Mouse (Mus musculus): Measurements from ENCODE around the gene Gramd1a. TPM values are rescaled to one million over a fixed set of nuclear protein-coding genes. Genes with fewer than 3 reads are reported as not detected.

Gene Gramd1a
- total and polyA plus RNA-seq, 3 experiments: 19.2 to 56.7 (median 52.7) TPM

GRCm38 (mm10) chr7:31139765-31140164 is 15.9 kb downstream of the Gramd1a start:
- DNase-seq (ENCODE audit: low spot score) (no peak), ATAC-seq (ENCODE audit: extremely low read depth, insufficient number of reproducible peaks, low FRiP score, poor library complexity, severe bottlenecking) (peak; percentile 67)
- Histone ChIP-seq H3K4me3 (ENCODE audit: low read depth, low read length) (no peak overlapping the region), H3K4me1 (ENCODE audit: insufficient read depth, low read depth, low read length) (no peaks in the 10 kb centered on the region), H3K27me3 (ENCODE audit: insufficient read depth, low read length) (no peaks in the 10 kb centered on the region), H3K9me3 (replicated peaks) (peaks cover 49% of the 10 kb centered on the region), H3K36me3 (replicated peaks) (peaks cover 97% of the 10 kb centered on the region)
- TF ChIP-seq TAL1 (conservative IDR thresholded peaks at IDR 0.05; ENCODE audit: low read depth, low read length) (no peak), CTCF (IDR thresholded peaks at IDR 0.05; ENCODE audit: low read depth, low read length) (peak; percentile 27; the same call in 1 of the 2 replicates)

GRCm38 (mm10) chr7:31135717-31136116 is 20.0 kb downstream of the Gramd1a start:
- Histone ChIP-seq H3K36me3 (replicated peaks) (peaks cover 100% of the 10 kb centered on the region), H3K4me3 (ENCODE audit: low read depth, low read length) (no peak overlapping the region), H3K4me1 (ENCODE audit: insufficient read depth, low read depth, low read length) (no peaks in the 10 kb centered on the region), H3K9me3 (replicated peaks) (peaks cover 49% of the 10 kb centered on the region), H3K27me3 (ENCODE audit: insufficient read depth, low read length) (no peaks in the 10 kb centered on the region)
- ATAC-seq (ENCODE audit: extremely low read depth, insufficient number of reproducible peaks, low FRiP score, poor library complexity, severe bottlenecking) (no peak), DNase-seq (ENCODE audit: low spot score) (no peak)
- TF ChIP-seq GATA1 (IDR thresholded peaks at IDR 0.05; ENCODE audit: borderline replicate concordance, low read length) (no peak), TAL1 (conservative IDR thresholded peaks at IDR 0.05; ENCODE audit: low read depth, low read length) (no peak), POLR2AphosphoS5 (IDR thresholded peaks at IDR 0.05; ENCODE audit: insufficient replicate concordance, low read depth, low read length) (no peak), GATA2 (IDR thresholded peaks at IDR 0.05; ENCODE audit: borderline replicate concordance, low read depth, low read length) (no peak), CTCF (IDR thresholded peaks at IDR 0.05; ENCODE audit: low read depth, low read length) (no peak)

DNA sequence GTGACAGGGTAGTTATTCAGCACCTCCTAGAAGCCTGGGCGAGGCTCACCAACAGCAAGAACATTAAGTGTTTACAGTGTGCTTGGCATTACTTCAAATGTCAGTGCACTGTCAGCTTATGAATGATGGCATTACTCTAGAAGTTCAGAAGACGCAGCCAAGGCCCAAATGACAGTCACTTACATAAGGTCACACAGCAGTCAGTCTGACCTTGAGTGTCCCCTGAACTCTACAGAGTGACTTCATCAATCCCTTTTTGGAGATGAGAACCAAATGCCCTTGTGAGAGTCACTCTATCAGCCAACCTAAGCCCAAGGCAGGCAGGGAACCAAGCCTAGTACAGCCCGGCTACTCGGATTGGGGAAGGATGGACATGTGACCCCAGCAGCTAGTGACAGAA is 23.8 kb downstream of the Gramd1a start:
- Histone ChIP-seq H3K27me3 (ENCODE audit: insufficient read depth, low read length) (no peaks in the 10 kb centered on the region), H3K36me3 (replicated peaks) (peaks cover 89% of the 10 kb centered on the region), H3K9me3 (replicated peaks) (peaks cover 54% of the 10 kb centered on the region), H3K4me1 (ENCODE audit: insufficient read depth, low read depth, low read length) (no peaks in the 10 kb centered on the region), H3K4me3 (ENCODE audit: low read depth, low read length) (no peak overlapping the region)
- no peak for TF ChIP-seq GATA2 (IDR thresholded peaks at IDR 0.05; ENCODE audit: borderline replicate concordance, low read depth, low read length)
- no peak for TF ChIP-seq TAL1 (conservative IDR thresholded peaks at IDR 0.05; ENCODE audit: low read depth, low read length)
- TF ChIP-seq POLR2AphosphoS5 (IDR thresholded peaks at IDR 0.05; ENCODE audit: insufficient replicate concordance, low read depth, low read length): no peak
- TF ChIP-seq GATA1 (IDR thresholded peaks at IDR 0.05; ENCODE audit: borderline replicate concordance, low read length): no peak
- no peak for TF ChIP-seq CTCF (IDR thresholded peaks at IDR 0.05; ENCODE audit: low read depth, low read length)
- ATAC-seq (ENCODE audit: extremely low read depth, insufficient number of reproducible peaks, low FRiP score, poor library complexity, severe bottlenecking) (no peak), DNase-seq (ENCODE audit: low spot score) (no peak)

DNA sequence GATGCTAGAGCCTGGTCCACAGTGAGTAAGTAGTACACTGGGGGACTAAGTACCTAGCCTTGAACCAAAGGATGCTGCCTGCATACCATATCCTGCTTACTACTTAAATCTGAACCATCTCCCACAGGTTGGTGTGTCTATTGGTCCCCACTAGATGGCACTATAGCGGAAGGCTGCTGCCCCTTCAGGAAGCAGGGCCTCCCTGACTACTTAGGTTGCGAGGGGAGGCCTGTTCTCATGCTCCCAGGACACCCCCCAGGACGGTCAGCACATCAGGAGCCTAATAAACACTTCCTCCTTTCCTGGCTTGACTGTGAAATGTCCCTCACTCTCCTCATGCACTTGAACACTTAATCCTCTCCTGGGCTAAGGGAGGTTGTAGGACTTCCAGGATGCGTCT is 24.9 kb downstream of the Gramd1a start:
- TF ChIP-seq CTCF (IDR thresholded peaks at IDR 0.05; ENCODE audit: low read depth, low read length) (peak; percentile 28; the same call in 1 of the 2 replicates), GATA1 (IDR thresholded peaks at IDR 0.05; ENCODE audit: borderline replicate concordance, low read length) (no peak), POLR2AphosphoS5 (IDR thresholded peaks at IDR 0.05; ENCODE audit: insufficient replicate concordance, low read depth, low read length) (no peak)
- Histone ChIP-seq H3K36me3 (replicated peaks) (peaks cover 79% of the 10 kb centered on the region), H3K9me3 (replicated peaks) (peaks cover 61% of the 10 kb centered on the region), H3K4me1 (ENCODE audit: insufficient read depth, low read depth, low read length) (no peaks in the 10 kb centered on the region), H3K4me3 (ENCODE audit: low read depth, low read length) (no peak overlapping the region), H3K27me3 (ENCODE audit: insufficient read depth, low read length) (no peaks in the 10 kb centered on the region)
- DNase-seq (ENCODE audit: low spot score) (peak; percentile 52), ATAC-seq (ENCODE audit: extremely low read depth, insufficient number of reproducible peaks, low FRiP score, poor library complexity, severe bottlenecking) (peak; percentile 48; the same call in 1 of the 2 replicates)

DNA sequence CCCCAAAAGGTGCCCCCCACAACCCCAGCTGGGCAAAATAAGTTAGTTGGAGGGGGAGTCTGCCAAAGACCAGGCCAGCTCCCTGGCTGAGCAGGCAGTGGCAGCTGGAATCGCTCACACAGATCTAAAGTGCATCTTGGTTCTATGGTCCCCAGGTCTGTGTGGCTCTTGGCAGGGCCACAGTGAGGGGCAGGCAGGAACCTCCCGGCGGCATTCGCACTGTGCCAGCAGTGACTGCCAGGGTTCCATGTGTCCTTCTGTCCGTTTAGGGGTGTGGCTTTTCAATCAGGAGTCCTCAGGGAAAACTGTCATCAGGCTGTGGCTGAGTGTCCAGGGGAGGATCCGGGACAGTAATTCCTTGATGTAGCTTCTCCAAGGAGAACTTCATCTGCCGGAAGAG is 25.5 kb downstream of the Gramd1a start:
- Histone ChIP-seq H3K9me3 (replicated peaks) (peaks cover 56% of the 10 kb centered on the region), H3K4me3 (ENCODE audit: low read depth, low read length) (no peak overlapping the region), H3K4me1 (ENCODE audit: insufficient read depth, low read depth, low read length) (no peaks in the 10 kb centered on the region), H3K27me3 (ENCODE audit: insufficient read depth, low read length) (no peaks in the 10 kb centered on the region), H3K36me3 (replicated peaks) (peaks cover 73% of the 10 kb centered on the region)
- ATAC-seq (ENCODE audit: extremely low read depth, insufficient number of reproducible peaks, low FRiP score, poor library complexity, severe bottlenecking) (no peak), DNase-seq (ENCODE audit: low spot score) (no peak)
- TF ChIP-seq GATA1 (IDR thresholded peaks at IDR 0.05; ENCODE audit: borderline replicate concordance, low read length) (no peak), GATA2 (IDR thresholded peaks at IDR 0.05; ENCODE audit: borderline replicate concordance, low read depth, low read length) (no peak), CTCF (IDR thresholded peaks at IDR 0.05; ENCODE audit: low read depth, low read length) (no peak), TAL1 (conservative IDR thresholded peaks at IDR 0.05; ENCODE audit: low read depth, low read length) (no peak), POLR2AphosphoS5 (IDR thresholded peaks at IDR 0.05; ENCODE audit: insufficient replicate concordance, low read depth, low read length) (no peak)

DNA sequence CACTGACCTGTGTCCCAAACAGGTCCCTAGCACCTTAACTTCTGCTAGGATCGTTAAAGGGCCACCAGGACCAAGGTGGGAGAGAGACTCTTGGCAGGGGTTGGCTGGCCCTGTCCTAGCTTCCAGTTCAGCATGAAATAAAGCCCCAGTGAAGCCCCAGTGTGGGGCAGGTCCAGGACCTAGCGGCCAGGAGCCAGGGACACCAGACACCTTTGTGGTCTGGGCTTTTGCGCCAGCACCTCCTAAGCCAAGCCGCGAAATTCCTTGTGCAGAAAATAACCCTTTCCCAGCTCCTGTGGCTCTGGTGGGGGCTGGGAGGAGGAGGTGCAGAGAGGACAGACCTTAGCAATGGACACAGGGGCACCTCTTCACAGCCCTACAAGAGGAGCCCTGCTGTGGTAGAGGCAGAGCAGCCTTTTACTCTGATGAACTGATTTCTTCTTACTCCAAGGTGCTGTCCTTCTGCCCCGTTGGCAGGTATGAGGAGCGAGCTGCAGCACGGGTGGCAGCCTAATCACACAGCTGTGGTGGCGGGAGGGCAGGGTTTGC is 27.5 kb downstream of the Gramd1a start:
- peaks cover 53% of the 10 kb centered on the region for H3K36me3 ChIP-seq (replicated peaks)
- no peaks in the 10 kb centered on the region for H3K4me1 ChIP-seq (ENCODE audit: insufficient read depth, low read depth, low read length)
- no peak for TF ChIP-seq POLR2AphosphoS5 (IDR thresholded peaks at IDR 0.05; ENCODE audit: insufficient replicate concordance, low read depth, low read length)
- TF ChIP-seq CTCF (IDR thresholded peaks at IDR 0.05; ENCODE audit: low read depth, low read length): no peak
- TF ChIP-seq GATA1 (IDR thresholded peaks at IDR 0.05; ENCODE audit: borderline replicate concordance, low read length): no peak
- no peak for TF ChIP-seq GATA2 (IDR thresholded peaks at IDR 0.05; ENCODE audit: borderline replicate concordance, low read depth, low read length)
- no peak for TF ChIP-seq TAL1 (conservative IDR thresholded peaks at IDR 0.05; ENCODE audit: low read depth, low read length)
- no peak for DNase-seq (ENCODE audit: low spot score)
- no peak overlapping the region for H3K4me3 ChIP-seq (ENCODE audit: low read depth, low read length)
- no peaks in the 10 kb centered on the region for H3K27me3 ChIP-seq (ENCODE audit: insufficient read depth, low read length)
- ATAC-seq (ENCODE audit: extremely low read depth, insufficient number of reproducible peaks, low FRiP score, poor library complexity, severe bottlenecking): no peak
- H3K9me3 ChIP-seq (replicated peaks): peaks cover 55% of the 10 kb centered on the region

All from G1E (cell line).